Mouse (Mus musculus) stomach, postnatal 0 days (tissue): ENCODE results near the gene Ell.

Experiments used
- CTCF ChIP-seq: IDR thresholded peaks from 2 replicates; pipeline ENCODE4 v1.5.1; 2016; ENCODE audit warnings: antibody characterized with exemption, low read depth, mild to moderate bottlenecking, moderate library complexity
- EP300 ChIP-seq: optimal IDR thresholded peaks from 2 replicates; pipeline ENCODE3; 2016; ENCODE audit warnings: antibody characterized with exemption

DNA sequence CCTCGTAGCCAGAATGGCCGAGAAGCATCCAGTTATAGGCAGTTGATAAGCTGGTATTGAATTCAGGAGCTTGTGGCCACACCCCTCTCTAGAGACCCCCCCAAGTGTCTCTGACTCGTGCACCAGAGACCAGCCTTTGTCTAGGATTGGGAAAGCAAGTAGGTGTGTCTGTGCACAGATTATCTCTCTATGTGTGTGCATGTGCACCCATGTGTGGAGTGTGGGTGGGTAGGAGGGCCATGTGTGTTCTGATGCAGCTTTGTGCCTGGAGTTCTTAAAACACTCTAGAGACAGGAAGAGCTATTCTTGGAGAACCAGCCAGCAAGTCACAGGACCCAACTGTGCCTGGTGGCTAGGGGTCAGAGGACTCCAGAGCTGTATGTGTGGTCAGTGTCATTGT lies 21.3 kb downstream of the Ell start:
- TF ChIP-seq CTCF = no peak
- TF ChIP-seq EP300 = no peak
